Mouse (Mus musculus): ENCODE measurements at regions not wholly inside any gene's neighbourhood (a gene's known extent, or its start where the extent isn't known, plus 50 kb on each side); places are given as distances from the start of the nearest gene placed in this dataset.

DNA sequence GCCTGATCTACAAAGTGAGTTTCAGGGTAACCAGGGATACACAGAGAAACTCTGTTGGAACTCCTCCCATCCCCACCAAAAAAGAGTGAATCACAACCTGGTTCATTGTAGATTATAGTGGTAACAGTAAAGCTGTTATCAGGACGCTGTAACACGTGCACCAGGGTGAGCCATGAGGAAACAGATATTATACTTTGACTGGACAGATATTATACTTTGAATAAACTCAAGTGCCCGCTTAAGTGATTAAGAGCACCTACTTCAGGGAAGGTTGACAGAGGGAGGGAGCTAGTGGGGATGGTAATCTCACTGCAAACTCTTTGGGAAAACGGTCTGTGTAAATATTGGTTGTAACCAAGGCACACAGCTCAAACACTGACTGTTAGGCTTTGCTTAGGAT lies 147.4 kb downstream of the Cetn3 start:
- Histone ChIP-seq H3K36me3 (ENCODE audit: control insufficient read depth, insufficient read depth) (no peaks in the 10 kb centered on the region), H3K27ac (ENCODE audit: low read depth, low read length) (no peak overlapping the region), H3K27me3 (replicated peaks; ENCODE audit: control insufficient read depth, insufficient read depth, low read length) (no peaks in the 10 kb centered on the region), H3K9me3 (ENCODE audit: control insufficient read depth) (no peaks in the 10 kb centered on the region), H3K4me1 (replicated peaks; ENCODE audit: control insufficient read depth, insufficient read depth, low read length) (no peaks in the 10 kb centered on the region), H3K4me3 (ENCODE audit: low read depth, low read length) (no peak overlapping the region), H3K4me2 (replicated peaks; ENCODE audit: low read depth) (no peak overlapping the region), H3K9ac (ENCODE audit: low read depth, low read length) (no peak overlapping the region)
- WGBS, result 31% methylated on average over 4 of the region's 4 CpGs
- TF ChIP-seq CTCF (IDR thresholded peaks at IDR 0.05; ENCODE audit: low read depth), result no peak
- ATAC-seq, result no peak

GRCm38 (mm10) chr13:81931199-81931598 lies 148.3 kb downstream of the Cetn3 start:
- Histone ChIP-seq H3K4me3 (ENCODE audit: low read depth, low read length) (no peak overlapping the region), H3K9ac (ENCODE audit: low read depth, low read length) (no peak overlapping the region), H3K36me3 (ENCODE audit: control insufficient read depth, insufficient read depth) (no peaks in the 10 kb centered on the region), H3K27me3 (replicated peaks; ENCODE audit: control insufficient read depth, insufficient read depth, low read length) (no peaks in the 10 kb centered on the region), H3K9me3 (ENCODE audit: control insufficient read depth) (no peaks in the 10 kb centered on the region), H3K4me1 (replicated peaks; ENCODE audit: control insufficient read depth, insufficient read depth, low read length) (no peaks in the 10 kb centered on the region), H3K4me2 (replicated peaks; ENCODE audit: low read depth) (no peak overlapping the region), H3K27ac (ENCODE audit: low read depth, low read length) (no peak overlapping the region)
- 70% methylated on average over 2 of the region's 2 CpGs for WGBS
- no peak for ATAC-seq
- TF ChIP-seq CTCF (IDR thresholded peaks at IDR 0.05; ENCODE audit: low read depth), result no peak

DNA sequence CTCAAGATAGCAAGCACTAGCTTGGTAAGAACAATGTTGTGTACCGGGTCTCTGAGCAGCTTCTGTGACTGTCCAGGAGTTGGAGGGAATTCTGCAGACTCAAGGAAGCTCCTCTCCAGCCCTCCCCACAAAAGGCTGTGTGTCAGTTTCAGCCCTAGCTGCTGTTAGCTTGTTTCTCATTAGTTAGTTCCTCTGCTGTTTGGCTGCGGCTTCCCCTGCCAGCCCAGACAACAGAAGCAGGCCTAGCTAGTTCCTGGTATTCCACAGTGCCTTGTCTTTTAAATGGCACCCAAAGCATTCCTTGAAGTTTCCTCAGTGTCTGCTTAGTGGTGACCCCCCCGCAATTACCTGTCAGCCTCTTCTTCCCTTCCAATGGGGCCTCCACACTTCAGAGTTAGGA lies 154.2 kb downstream of the Cetn3 start:
- no peak overlapping the region for H3K9ac ChIP-seq (ENCODE audit: low read depth, low read length)
- TF ChIP-seq CTCF (IDR thresholded peaks at IDR 0.05; ENCODE audit: low read depth), result no peak
- ATAC-seq, result no peak
- no peaks in the 10 kb centered on the region for H3K4me1 ChIP-seq (replicated peaks; ENCODE audit: control insufficient read depth, insufficient read depth, low read length)
- H3K9me3 ChIP-seq (ENCODE audit: control insufficient read depth), result no peaks in the 10 kb centered on the region
- no peak overlapping the region for H3K4me2 ChIP-seq (replicated peaks; ENCODE audit: low read depth)
- WGBS, result 75% methylated on average over 3 of the region's 3 CpGs
- H3K4me3 ChIP-seq (ENCODE audit: low read depth, low read length), result no peak overlapping the region
- H3K27me3 ChIP-seq (replicated peaks; ENCODE audit: control insufficient read depth, insufficient read depth, low read length), result no peaks in the 10 kb centered on the region
- no peak overlapping the region for H3K27ac ChIP-seq (ENCODE audit: low read depth, low read length)
- H3K36me3 ChIP-seq (ENCODE audit: control insufficient read depth, insufficient read depth), result no peaks in the 10 kb centered on the region

- Histone ChIP-seq H3K4me1 (replicated peaks; ENCODE audit: control insufficient read depth, insufficient read depth, low read length) (no peaks in the 10 kb centered on the region), H3K9ac (ENCODE audit: low read depth, low read length) (no peak overlapping the region), H3K27me3 (replicated peaks; ENCODE audit: control insufficient read depth, insufficient read depth, low read length) (no peaks in the 10 kb centered on the region), H3K9me3 (ENCODE audit: control insufficient read depth) (no peaks in the 10 kb centered on the region), H3K27ac (ENCODE audit: low read depth, low read length) (no peak overlapping the region), H3K4me3 (ENCODE audit: low read depth, low read length) (no peak overlapping the region), H3K36me3 (ENCODE audit: control insufficient read depth, insufficient read depth) (no peaks in the 10 kb centered on the region), H3K4me2 (replicated peaks; ENCODE audit: low read depth) (0 out of 2 replicates have a peak overlapping the region, but pooled peaks have one; percentile 13)
- ATAC-seq, result no peak
- 12% methylated on average over 9 of the region's 9 CpGs for WGBS
- TF ChIP-seq CTCF (IDR thresholded peaks at IDR 0.05; ENCODE audit: low read depth), result peak; percentile 92
Observed at GRCm38 (mm10) chr13:81944047-81944446, 161.2 kb downstream of the Cetn3 start.

DNA sequence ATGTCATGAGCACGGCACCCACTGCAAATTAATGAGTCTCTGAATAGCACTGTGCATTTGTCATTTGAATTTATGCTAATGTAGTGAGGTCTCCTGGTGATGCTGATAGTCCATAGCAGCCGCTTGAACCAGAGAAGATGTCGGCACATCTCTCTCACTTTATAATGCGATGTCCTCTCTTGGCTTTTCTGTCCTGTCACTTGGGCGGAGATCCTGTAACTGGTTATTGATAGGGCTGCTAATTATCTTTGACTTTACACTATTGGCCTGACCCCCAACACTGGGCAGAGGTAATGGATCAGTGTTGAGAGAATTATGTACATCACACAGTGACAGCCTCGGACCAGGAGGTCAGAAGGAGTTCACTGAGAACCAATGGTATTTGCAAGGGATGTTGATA lies 161.6 kb downstream of the Cetn3 start:
- Histone ChIP-seq H3K9me3 (ENCODE audit: control insufficient read depth) (no peaks in the 10 kb centered on the region), H3K9ac (ENCODE audit: low read depth, low read length) (no peak overlapping the region), H3K4me2 (replicated peaks; ENCODE audit: low read depth) (0 out of 2 replicates have a peak overlapping the region, but pooled peaks have one; percentile 13), H3K36me3 (ENCODE audit: control insufficient read depth, insufficient read depth) (no peaks in the 10 kb centered on the region), H3K27me3 (replicated peaks; ENCODE audit: control insufficient read depth, insufficient read depth, low read length) (no peaks in the 10 kb centered on the region), H3K27ac (ENCODE audit: low read depth, low read length) (no peak overlapping the region), H3K4me1 (replicated peaks; ENCODE audit: control insufficient read depth, insufficient read depth, low read length) (no peaks in the 10 kb centered on the region), H3K4me3 (ENCODE audit: low read depth, low read length) (no peak overlapping the region)
- ATAC-seq, result no peak
- no peak for TF ChIP-seq CTCF (IDR thresholded peaks at IDR 0.05; ENCODE audit: low read depth)
- WGBS, result 56% methylated on average over 6 of the region's 6 CpGs

DNA sequence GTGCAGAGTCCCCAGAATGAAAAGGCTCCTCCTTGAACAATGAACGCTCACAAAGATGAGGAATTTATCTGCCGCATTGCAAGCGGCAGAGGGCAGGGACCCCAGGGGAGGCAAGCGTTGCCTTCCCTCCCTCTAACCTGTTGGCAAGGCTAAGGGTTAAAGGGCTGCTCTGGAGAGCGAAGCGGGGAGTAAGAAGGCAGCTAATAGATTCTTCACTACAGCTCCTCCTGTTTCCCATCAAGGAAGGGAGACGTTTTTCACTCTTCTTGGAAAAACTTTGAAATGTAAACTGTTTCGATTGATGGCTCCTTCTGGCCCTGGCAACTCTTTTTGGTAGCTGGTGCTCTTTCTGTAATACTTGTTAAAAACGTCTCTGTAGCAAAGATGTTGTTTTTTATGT lies 162.9 kb downstream of the Cetn3 start:
- TF ChIP-seq CTCF (IDR thresholded peaks at IDR 0.05; ENCODE audit: low read depth), result no peak
- Histone ChIP-seq H3K4me1 (replicated peaks; ENCODE audit: control insufficient read depth, insufficient read depth, low read length) (no peaks in the 10 kb centered on the region), H3K36me3 (ENCODE audit: control insufficient read depth, insufficient read depth) (no peaks in the 10 kb centered on the region), H3K27me3 (replicated peaks; ENCODE audit: control insufficient read depth, insufficient read depth, low read length) (no peaks in the 10 kb centered on the region), H3K9ac (ENCODE audit: low read depth, low read length) (no peak overlapping the region), H3K4me2 (replicated peaks; ENCODE audit: low read depth) (peak overlapping the region; percentile 47; the same call in 1 of the 2 replicates), H3K9me3 (ENCODE audit: control insufficient read depth) (no peaks in the 10 kb centered on the region), H3K27ac (ENCODE audit: low read depth, low read length) (no peak overlapping the region), H3K4me3 (ENCODE audit: low read depth, low read length) (peak overlapping the region; percentile 11; the same call in 1 of the 2 replicates)
- WGBS, result 21% methylated on average over 9 of the region's 9 CpGs
- ATAC-seq, result no peak

DNA sequence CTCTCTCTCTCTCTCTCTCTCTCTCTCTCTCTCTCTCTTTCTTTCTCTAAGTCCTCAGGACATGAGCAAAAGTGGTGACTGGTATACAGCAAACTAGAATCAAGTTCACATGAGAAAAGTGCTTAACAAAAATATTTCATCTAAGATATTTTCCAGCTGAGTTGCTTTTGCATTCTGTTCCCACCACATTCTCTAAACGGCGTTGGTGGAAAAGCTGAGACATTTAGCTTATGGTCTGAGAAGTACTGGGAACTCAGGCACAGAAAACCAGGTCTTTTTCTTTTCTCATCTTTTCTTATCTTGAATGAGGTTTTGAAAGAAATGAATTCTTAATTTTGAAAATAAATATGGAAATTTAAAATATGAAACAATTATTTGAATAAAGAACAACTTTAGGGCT lies 182.6 kb downstream of the Cetn3 start:
- TF ChIP-seq CTCF (IDR thresholded peaks at IDR 0.05; ENCODE audit: low read depth), result no peak
- H3K9ac ChIP-seq (ENCODE audit: low read depth, low read length), result no peak overlapping the region
- H3K27me3 ChIP-seq (replicated peaks; ENCODE audit: control insufficient read depth, insufficient read depth, low read length), result no peaks in the 10 kb centered on the region
- no peak for ATAC-seq
- H3K4me1 ChIP-seq (replicated peaks; ENCODE audit: control insufficient read depth, insufficient read depth, low read length), result no peaks in the 10 kb centered on the region
- H3K4me2 ChIP-seq (replicated peaks; ENCODE audit: low read depth), result no peak overlapping the region
- no peaks in the 10 kb centered on the region for H3K36me3 ChIP-seq (ENCODE audit: control insufficient read depth, insufficient read depth)
- WGBS, result 71% methylated on average over 2 of the region's 2 CpGs
- no peak overlapping the region for H3K27ac ChIP-seq (ENCODE audit: low read depth, low read length)
- H3K9me3 ChIP-seq (ENCODE audit: control insufficient read depth), result no peaks in the 10 kb centered on the region
- no peak overlapping the region for H3K4me3 ChIP-seq (ENCODE audit: low read depth, low read length)

All from intestine, postnatal 0 days (tissue).